ENCODE assay signal across 14 mouse cellular contexts in the genomic region with DNA sequence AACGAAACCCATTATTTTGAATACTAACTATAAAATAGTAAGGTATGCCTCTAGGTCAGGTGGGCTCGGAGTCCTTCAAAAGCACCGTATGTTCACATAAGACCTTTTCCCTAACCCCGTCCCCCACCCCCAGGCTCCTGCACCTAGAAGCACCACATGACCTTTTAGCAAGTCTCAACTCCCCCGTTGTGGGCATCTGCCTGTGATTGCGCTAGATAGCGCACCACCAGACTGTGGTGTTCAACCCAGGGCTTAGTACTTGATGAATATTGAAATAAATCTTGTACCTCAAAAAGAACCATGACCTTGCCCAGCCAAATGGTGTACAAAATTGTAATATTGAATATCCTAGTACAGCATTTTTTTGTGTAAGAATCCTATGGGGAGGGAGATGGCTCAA.
DNase-seq lines count a peak whose midpoint lies in the region; ATAC-seq and TF ChIP-seq lines count a peak whose summit lies in the region.
"Had no signal": no experiment of that assay in that cellular context is flagged by ENCODE, and none has a peak within 500 bp of the region (broad histone marks: within the 10 kb centered on the region; RNA-seq: fewer than 3 reads in every experiment).

No protein-coding gene starts in this region.

- no peak for DNase-seq in testis, postnatal 10 days (ENCODE audit: low spot score)
- no peak for DNase-seq in urinary bladder, postnatal 36 days (ENCODE audit: low spot score in 2 of 2)
- DNase-seq in adrenal gland, postnatal 25 days, result no peak
- DNase-seq in left cerebral cortex, adult 9 months (ENCODE audit: low spot score in 2 of 2), result no peak
- DNase-seq: gastrocnemius, adult 2 months; heart, adult 11 months had no signal

- H3K4me2 ChIP-seq in forebrain, embryonic 15.5 days (replicated peaks), result 0 out of 2 replicates have a peak overlapping the region, but pooled peaks have one; percentile 84
- H3K4me2 ChIP-seq in midbrain, embryonic 12.5 days (replicated peaks), result no peak overlapping the region

- no peak overlapping the region for H3K27ac ChIP-seq in testis, adult 2 months (ENCODE audit: control insufficient read depth, insufficient read depth, low read depth, low read length)
- peak overlapping the region; percentile 95 for H3K27ac ChIP-seq in forebrain, embryonic 15.5 days (replicated peaks)
- peak overlapping the region; percentile 93; the same call in 1 of the 2 replicates for H3K27ac ChIP-seq in midbrain, embryonic 12.5 days (replicated peaks)
- H3K27ac ChIP-seq in olfactory bulb, adult 2 months (ENCODE audit: insufficient read depth, low read depth, low read length), result peak overlapping the region; percentile 86
- H3K27ac ChIP-seq: kidney, postnatal 0 days; liver, embryonic 12.5 days had no signal

- peaks cover 16% of the 10 kb centered on the region for H3K4me1 ChIP-seq in testis, adult 2 months (ENCODE audit: control insufficient read depth, insufficient read depth, low read length)
- peaks cover 22% of the 10 kb centered on the region for H3K4me1 ChIP-seq in forebrain, embryonic 15.5 days
- peaks cover 13% of the 10 kb centered on the region for H3K4me1 ChIP-seq in midbrain, embryonic 12.5 days
- peaks cover 10% of the 10 kb centered on the region for H3K4me1 ChIP-seq in olfactory bulb, adult 2 months (ENCODE audit: control insufficient read depth, insufficient read depth, low read length)
- H3K4me1 ChIP-seq: liver, embryonic 12.5 days had no signal

- H3K27me3 ChIP-seq in testis, adult 2 months (ENCODE audit: control insufficient read depth, insufficient read depth, low read length), result no peaks in the 10 kb centered on the region
- H3K27me3 ChIP-seq in forebrain, embryonic 15.5 days, result no peaks in the 10 kb centered on the region
- peaks cover 20% of the 10 kb centered on the region for H3K27me3 ChIP-seq in midbrain, embryonic 12.5 days

- no peaks in the 10 kb centered on the region for H3K36me3 ChIP-seq in testis, adult 2 months (ENCODE audit: control insufficient read depth, insufficient read depth, low read length)
- H3K36me3 ChIP-seq in forebrain, embryonic 15.5 days, result no peaks in the 10 kb centered on the region
- no peaks in the 10 kb centered on the region for H3K36me3 ChIP-seq in midbrain, embryonic 12.5 days
- H3K36me3 ChIP-seq: embryonic facial prominence, embryonic 10.5 days; liver, embryonic 12.5 days had no signal

- TF ChIP-seq CTCF in testis, adult 2 months (IDR thresholded peaks at IDR 0.05; ENCODE audit: control insufficient read depth, insufficient read depth, insufficient replicate concordance, low read depth, low read length), result no peak
- TF ChIP-seq CTCF in olfactory bulb, adult 2 months (IDR thresholded peaks at IDR 0.05; ENCODE audit: insufficient read depth, low read depth, low read length), result no peak

- 86% methylated on average over 7 of the region's 7 CpGs for WGBS in forebrain, embryonic 15.5 days
- WGBS in midbrain, embryonic 12.5 days, result 84% methylated on average over 7 of the region's 7 CpGs
- WGBS in olfactory bulb, adult 2 months, result 90% methylated on average over 7 of the region's 7 CpGs

- no peak overlapping the region for H3K9ac ChIP-seq in forebrain, embryonic 15.5 days (replicated peaks)
- no peak overlapping the region for H3K9ac ChIP-seq in midbrain, embryonic 12.5 days (replicated peaks)
- H3K9ac ChIP-seq: liver, embryonic 12.5 days had no signal

- H3K4me3 ChIP-seq in testis, adult 2 months (ENCODE audit: control insufficient read depth, low read depth, low read length), result peak overlapping the region; percentile 83
- H3K4me3 ChIP-seq in forebrain, embryonic 15.5 days, result no peak overlapping the region
- no peak overlapping the region for H3K4me3 ChIP-seq in midbrain, embryonic 12.5 days
- H3K4me3 ChIP-seq in olfactory bulb, adult 2 months (ENCODE audit: insufficient read depth, low read depth, low read length), result no peak overlapping the region
- H3K4me3 ChIP-seq: erythroblast, embryonic 14.5 days had no signal

- no peak for ATAC-seq in forebrain, embryonic 15.5 days (replicated peaks)
- ATAC-seq in midbrain, embryonic 12.5 days (ENCODE audit: low FRiP score, low read depth), result no peak
- ATAC-seq: liver, embryonic 12.5 days had no signal

- TF ChIP-seq POLR2A in testis, adult 2 months (IDR thresholded peaks at IDR 0.05; ENCODE audit: control insufficient read depth, low read depth, low read length), result no peak
- TF ChIP-seq POLR2A in olfactory bulb, adult 2 months (IDR thresholded peaks at IDR 0.05; ENCODE audit: insufficient read depth, low read depth, low read length), result no peak

- no peaks in the 10 kb centered on the region for H3K9me3 ChIP-seq in forebrain, embryonic 15.5 days
- no peaks in the 10 kb centered on the region for H3K9me3 ChIP-seq in midbrain, embryonic 12.5 days
- H3K9me3 ChIP-seq: embryonic facial prominence, embryonic 10.5 days; liver, embryonic 12.5 days had no signal
